ENCODE assay signal across 7 mouse cellular contexts in the genomic region with DNA sequence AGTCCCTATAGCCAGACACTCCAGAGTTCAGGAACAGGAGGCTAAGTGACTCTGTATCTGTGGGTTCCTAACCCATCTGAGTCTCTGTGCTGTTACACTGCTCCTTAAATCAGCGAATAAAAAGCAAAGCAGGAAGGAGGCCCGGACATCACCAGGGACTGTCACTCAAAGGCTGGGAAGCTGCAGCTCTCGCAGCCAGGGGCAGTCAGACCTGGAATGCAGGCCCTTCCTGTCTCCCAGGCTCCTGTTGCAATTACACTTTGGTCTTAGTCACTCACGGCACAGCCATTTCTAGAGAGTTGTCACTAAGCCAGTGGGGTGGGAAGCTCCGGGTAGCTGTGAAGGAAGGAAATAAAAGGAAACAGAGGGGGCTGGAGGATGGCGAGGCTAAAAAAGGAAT. TPM values are rescaled to one million over a fixed set of nuclear protein-coding genes. Genes with fewer than 3 reads are reported as not detected.
DNase-seq lines count a peak whose midpoint lies in the region; ATAC-seq and TF ChIP-seq lines count a peak whose summit lies in the region.

No protein-coding gene starts in this region.

- TF ChIP-seq CTCF in lung, adult 2 months (IDR thresholded peaks at IDR 0.05; ENCODE audit: insufficient read depth, low read length) = no peak

- TF ChIP-seq POLR2A in lung, adult 2 months (IDR thresholded peaks at IDR 0.05; ENCODE audit: borderline replicate concordance, extremely low read depth, low read depth, low read length) = no peak

- H3K27ac ChIP-seq in embryonic facial prominence, embryonic 10.5 days (replicated peaks) = peak overlapping the region; percentile 27
- peak overlapping the region; percentile 87 for H3K27ac ChIP-seq in heart, embryonic 12.5 days (ENCODE audit: poor library complexity, severe bottlenecking)
- H3K27ac ChIP-seq in midbrain, embryonic 15.5 days = peak overlapping the region; percentile 8

- no peaks in the 10 kb centered on the region for H3K36me3 ChIP-seq in embryonic facial prominence, embryonic 10.5 days (replicated peaks)
- H3K36me3 ChIP-seq in heart, embryonic 12.5 days = no peaks in the 10 kb centered on the region
- no peaks in the 10 kb centered on the region for H3K36me3 ChIP-seq in midbrain, embryonic 15.5 days (replicated peaks)

- H3K4me1 ChIP-seq in lung, adult 2 months (ENCODE audit: control insufficient read depth, insufficient read depth, low read length) = peaks cover 31% of the 10 kb centered on the region
- H3K4me1 ChIP-seq in embryonic facial prominence, embryonic 10.5 days = peaks cover 52% of the 10 kb centered on the region
- peaks cover 63% of the 10 kb centered on the region for H3K4me1 ChIP-seq in heart, embryonic 12.5 days (replicated peaks)
- peaks cover 35% of the 10 kb centered on the region for H3K4me1 ChIP-seq in midbrain, embryonic 15.5 days

- H3K4me3 ChIP-seq in lung, adult 2 months (replicated peaks; ENCODE audit: extremely low read depth, low read depth, low read length) = no peak overlapping the region
- no peak overlapping the region for H3K4me3 ChIP-seq in embryonic facial prominence, embryonic 10.5 days
- H3K4me3 ChIP-seq in heart, embryonic 12.5 days = no peak overlapping the region
- no peak overlapping the region for H3K4me3 ChIP-seq in midbrain, embryonic 15.5 days

- WGBS in lung, adult 2 months = 11% methylated on average over 6 of the region's 6 CpGs
- WGBS in embryonic facial prominence, embryonic 10.5 days = 7% methylated on average over 6 of the region's 6 CpGs
- 3% methylated on average over 6 of the region's 6 CpGs for WGBS in heart, embryonic 12.5 days
- WGBS in midbrain, embryonic 15.5 days = 7% methylated on average over 6 of the region's 6 CpGs

- no peaks in the 10 kb centered on the region for H3K27me3 ChIP-seq in embryonic facial prominence, embryonic 10.5 days (replicated peaks; ENCODE audit: low read depth, poor library complexity, severe bottlenecking)
- no peaks in the 10 kb centered on the region for H3K27me3 ChIP-seq in heart, embryonic 12.5 days (replicated peaks)
- H3K27me3 ChIP-seq in midbrain, embryonic 15.5 days (replicated peaks) = no peaks in the 10 kb centered on the region

- peak overlapping the region; percentile 44 for H3K9ac ChIP-seq in heart, embryonic 12.5 days
- H3K9ac ChIP-seq in midbrain, embryonic 15.5 days = no peak overlapping the region

- no peaks in the 10 kb centered on the region for H3K9me3 ChIP-seq in embryonic facial prominence, embryonic 10.5 days
- no peaks in the 10 kb centered on the region for H3K9me3 ChIP-seq in heart, embryonic 12.5 days (replicated peaks)
- H3K9me3 ChIP-seq in midbrain, embryonic 15.5 days = no peaks in the 10 kb centered on the region

- peak overlapping the region; percentile 40 for H3K4me2 ChIP-seq in heart, embryonic 12.5 days
- H3K4me2 ChIP-seq in midbrain, embryonic 15.5 days = no peak overlapping the region

- peak; percentile 45 to 67 for DNase-seq in lung, adult 18-20 months
- no peak for DNase-seq in lung, adult 2 months
- DNase-seq in embryonic facial prominence, embryonic 10.5 days (ENCODE audit: low spot score) = peak; percentile 46
- peak; percentile 30 to 51 for DNase-seq in kidney, postnatal 4 days
- DNase-seq in testis, postnatal 10 days (ENCODE audit: low spot score) = no peak

- ATAC-seq in heart, embryonic 12.5 days (ENCODE audit: insufficient number of reproducible peaks, low FRiP score) = peak; percentile 69
- ATAC-seq in midbrain, embryonic 15.5 days (replicated peaks) = 0 out of 2 replicates have a peak, but pooled peaks have one; percentile 3

RNA-seq across cellular contexts. Expression of a gene that starts 33.2 kb away (rescaled TPM):
- 37.1 and 43.5 TPM in 2 replicates for polyA plus RNA-seq in lung, adult 2 months (2012; rRNA removed)
- 26.3 and 27.3 TPM in 2 replicates for polyA plus RNA-seq in embryonic facial prominence, embryonic 10.5 days (2016; fragmentation: Nextera tagmentation; extraction: Ambion mirVana)
- polyA plus RNA-seq in heart, embryonic 12.5 days (2016; fragmentation: Nextera tagmentation; extraction: Ambion mirVana) = 35.1 and 41.5 TPM in 2 replicates
- polyA plus RNA-seq in midbrain, embryonic 15.5 days (2015; fragmentation: Nextera tagmentation; extraction: Ambion mirVana) = 27.3 and 27.7 TPM in 2 replicates

Comparison
In these comparisons a context has a peak if more than half of its experiments do, and no peak if none do; other contexts are left out.
1. DNase-seq: peak in lung, adult 18-20 months (2 of 2), embryonic facial prominence, embryonic 10.5 days (single experiment) and kidney, postnatal 4 days (2 of 2); none in lung, adult 2 months (single experiment) and testis, postnatal 10 days (single experiment).
2. H3K27ac ChIP-seq: peak in every context shown above with its lines; median percentile 87 in heart, embryonic 12.5 days; 27 in embryonic facial prominence, embryonic 10.5 days; 8 in midbrain, embryonic 15.5 days.